Mouse (Mus musculus) megakaryocyte-erythroid progenitor cell, adult 5-6 weeks (primary cell): ENCODE measurements around the gene Fezf2. TPM values are rescaled to one million over a fixed set of nuclear protein-coding genes. Genes with fewer than 3 reads are reported as not detected.

Experiments used
- ATAC-seq: replicated peaks from 2 replicates; pipeline ENCODE4 v1.8.0; 2016; ENCODE audit warnings: mild to moderate bottlenecking, inconsistent platforms; ENCODE audit not compliant: severe bottlenecking, poor library complexity, low FRiP score, low TSS enrichment
- total RNA-seq, 2 experiments: library from RNA; stranded (forward) in 1 of 2; stranded (reverse) in 1 of 2; fragments of 200-1000, 215-1000 nt in 1 of 2; fragments of >200 nt in 1 of 2; fragmentation: Nextera tagmentation in 1 of 2; gene quantifications; 2 replicates each; pipeline ENCODE4 v1.2.3; 2014 to 2017

The Fezf2 gene
- total RNA-seq (2014; fragmentation: Nextera tagmentation) (not detected in 2 replicates), total RNA-seq (2017) (not detected in 2 replicates)

- ATAC-seq: no peak
These were observed at the start of gene Fezf2 for GRCm38 (mm10) chr14:12348089-12348488. Gene Fezf2, minus strand, starts transcription at chr14:12348189.

DNA sequence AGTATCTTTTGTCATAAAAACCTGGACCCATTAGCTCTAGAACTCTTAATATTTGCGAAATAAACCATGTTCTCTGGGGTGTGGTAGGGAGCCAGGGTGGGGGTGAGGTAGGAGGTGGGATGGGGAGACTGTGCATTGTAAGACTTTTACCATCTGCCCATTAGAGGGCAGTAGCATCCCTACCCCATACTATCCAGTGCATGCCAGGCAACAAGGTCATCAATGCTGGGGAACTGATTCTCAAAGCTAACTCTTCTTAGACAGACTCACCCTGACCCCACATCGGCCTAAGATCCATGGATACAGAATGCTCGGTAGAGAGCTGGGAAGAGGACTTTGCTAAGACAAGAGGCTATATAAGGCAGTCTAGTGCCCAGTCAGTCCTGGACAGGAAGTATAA is 49.6 kb upstream of the Fezf2 start:
- ATAC-seq: no peak

DNA sequence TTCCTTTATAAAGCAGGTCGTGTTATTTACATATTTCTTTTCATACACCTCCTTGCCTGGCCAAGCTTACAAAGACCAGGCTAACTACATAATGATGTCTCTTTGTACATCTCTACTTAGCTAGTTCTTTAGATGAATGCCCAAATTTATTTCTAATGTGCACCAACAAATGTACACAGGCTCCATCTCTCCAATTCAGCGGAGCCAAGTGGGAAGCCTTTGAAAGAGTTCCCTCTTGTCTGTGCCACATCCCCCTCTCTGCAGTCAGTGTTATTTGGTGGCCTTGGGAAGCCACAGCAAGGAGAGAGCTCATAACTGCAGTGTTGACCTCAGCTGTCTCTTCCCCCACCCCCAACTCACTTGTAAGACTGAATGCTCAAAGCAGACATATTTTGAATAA is 46.3 kb upstream of the Fezf2 start:
- no peak for ATAC-seq

DNA sequence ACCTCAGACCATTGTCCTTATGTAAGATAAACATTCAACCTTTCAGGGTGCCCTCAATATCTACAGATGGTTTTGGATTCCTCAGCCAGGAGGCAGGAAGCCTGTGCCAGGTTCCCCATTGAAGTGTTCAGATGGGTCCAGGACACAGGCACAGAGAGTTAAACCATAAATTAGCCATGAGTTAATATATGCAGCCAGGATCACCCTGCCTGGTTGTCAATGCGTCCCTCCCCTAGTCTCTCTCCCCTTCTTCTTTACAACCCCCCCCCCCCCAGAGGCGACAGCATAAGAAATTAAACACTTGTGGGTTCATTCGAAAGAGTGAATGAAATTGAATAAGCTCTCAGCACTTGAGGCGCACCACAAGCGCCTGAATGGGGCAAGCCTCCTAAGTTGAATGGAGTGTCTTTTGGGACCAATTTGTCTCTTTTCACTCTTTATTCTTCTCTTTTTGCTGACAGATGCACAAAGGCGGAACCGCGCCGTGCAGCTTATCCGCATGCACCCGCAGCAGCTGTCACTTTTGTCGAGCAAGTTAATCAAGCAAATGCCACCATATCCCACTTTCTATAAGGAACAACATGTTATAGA is 45.4 kb upstream of the Fezf2 start:
- no peak for ATAC-seq

- ATAC-seq: no peak
These were observed 43.2 kb upstream of the Fezf2 start for GRCm38 (mm10) chr14:12391167-12391566.

- no peak for ATAC-seq
These were observed 40.9 kb upstream of the Fezf2 start for GRCm38 (mm10) chr14:12388806-12389436.

- no peak for ATAC-seq
These were observed 40.3 kb upstream of the Fezf2 start for GRCm38 (mm10) chr14:12388192-12388795.

- ATAC-seq: no peak
These were observed 39.2 kb upstream of the Fezf2 start for GRCm38 (mm10) chr14:12387176-12387575.

GRCm38 (mm10) chr14:12377883-12378282 is 29.9 kb upstream of the Fezf2 start:
- no peak for ATAC-seq

DNA sequence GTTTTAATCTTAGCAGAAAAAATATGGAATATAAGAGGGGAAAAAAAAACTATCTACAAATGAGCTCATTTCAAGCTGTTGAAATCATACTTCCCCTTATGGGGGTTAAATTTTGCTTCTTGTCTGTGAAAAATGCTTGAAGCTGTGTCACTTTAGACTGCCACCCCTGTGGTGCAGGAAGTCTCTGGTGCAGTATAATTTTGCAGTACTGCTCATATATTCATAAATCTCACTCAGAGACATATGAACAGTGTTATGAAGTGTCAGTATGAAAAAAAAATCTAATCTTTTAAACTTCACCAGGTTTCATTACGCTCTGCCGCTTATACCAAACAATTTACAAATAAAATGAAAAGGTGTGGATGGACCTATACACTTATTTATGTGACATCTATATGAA is 29.3 kb upstream of the Fezf2 start:
- no peak for ATAC-seq

DNA sequence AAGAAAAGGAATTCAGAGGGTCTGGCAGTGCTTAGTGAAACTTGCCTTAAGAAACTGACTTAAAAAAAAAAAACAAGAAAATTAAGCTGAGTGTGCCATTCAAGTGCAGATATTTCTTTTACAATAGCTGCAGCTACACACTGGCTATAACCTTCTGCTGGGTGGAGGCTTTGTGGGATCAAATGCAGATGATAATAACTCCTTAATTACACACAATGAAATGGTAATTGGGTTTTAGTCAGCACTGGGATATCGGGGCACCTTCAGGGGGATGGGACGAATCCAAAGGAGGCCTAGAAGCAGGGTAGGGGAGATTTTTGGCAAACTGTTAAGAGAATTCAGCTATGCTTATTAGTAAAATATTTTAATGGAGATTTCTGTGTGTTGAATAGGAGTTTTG is 27.5 kb upstream of the Fezf2 start:
- ATAC-seq: no peak

DNA sequence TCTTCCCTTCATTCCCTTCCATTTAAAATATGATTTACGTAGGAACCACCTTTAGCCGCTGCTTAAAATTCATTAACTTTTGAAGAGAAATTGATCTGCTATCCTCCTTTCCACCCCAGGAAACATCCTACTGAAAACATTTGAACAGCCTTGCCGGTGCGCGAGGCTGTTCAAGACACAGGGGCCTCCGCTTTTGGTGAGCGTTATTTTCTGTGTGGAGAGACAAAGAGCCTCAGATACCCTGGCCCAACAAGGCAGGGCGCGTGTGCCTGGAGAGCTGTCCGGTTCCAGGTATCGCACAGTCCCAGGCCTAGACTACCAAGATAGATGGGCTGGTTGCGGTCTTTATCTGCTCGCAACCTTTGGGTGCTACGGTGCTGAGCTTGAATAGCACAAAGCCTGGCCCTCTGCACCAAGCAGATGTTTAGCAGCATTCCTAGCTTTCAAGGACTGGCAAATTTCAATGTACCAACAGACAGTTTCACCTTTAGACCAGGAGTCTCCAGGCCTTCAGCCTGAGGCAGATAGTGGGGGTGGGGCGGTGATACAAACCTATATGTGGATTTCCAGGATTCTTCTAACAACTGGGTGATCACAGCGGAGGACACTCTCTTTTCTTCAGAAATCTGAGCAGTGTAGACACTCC is 2.4 kb upstream of the Fezf2 start:
- ATAC-seq: no peak

GRCm38 (mm10) chr14:12349334-12350090 is 1.5 kb upstream of the Fezf2 start:
- ATAC-seq: no peak

GRCm38 (mm10) chr14:12346865-12347600 is 956 bp downstream of the Fezf2 start:
- no peak for ATAC-seq

- no peak for ATAC-seq
These were observed 1.8 kb downstream of the Fezf2 start for GRCm38 (mm10) chr14:12346011-12346864.

GRCm38 (mm10) chr14:12345241-12345921 is 2.6 kb downstream of the Fezf2 start:
- no peak for ATAC-seq

DNA sequence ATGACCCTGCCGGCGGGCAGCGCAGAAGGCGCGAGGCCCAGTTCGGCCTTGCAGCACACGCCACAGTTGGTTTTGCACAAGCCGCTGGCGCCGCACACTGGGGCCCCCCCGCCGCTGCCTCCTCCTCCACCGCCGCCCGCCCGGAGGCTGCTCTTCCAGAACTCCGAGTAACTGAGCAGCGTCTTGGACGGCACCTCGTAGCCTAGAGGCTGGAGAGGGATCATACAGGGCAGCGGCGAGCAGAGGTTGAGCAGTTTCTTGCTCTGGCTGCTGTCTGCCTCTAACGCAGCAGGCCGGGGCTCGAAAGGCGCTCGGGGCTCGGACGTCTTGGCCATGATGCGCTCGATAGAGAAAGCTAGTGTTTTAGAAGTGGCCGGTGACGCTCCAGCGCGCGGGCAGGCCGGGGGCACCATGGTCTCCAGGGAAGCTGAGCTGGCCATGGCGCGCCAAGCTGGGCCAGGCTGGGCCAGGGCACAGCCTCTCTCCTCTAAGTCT is 3.2 kb downstream of the Fezf2 start:
- no peak for ATAC-seq
